ENCODE assay signal across 8 mouse cellular contexts in genomic region chr15:8279320-8279779, GRCm38 (mm10).
A peak's percentile ranks its signal among the peaks of the same experiment; 100 is the strongest.
DNase-seq lines count a peak whose midpoint lies in the region; ATAC-seq and TF ChIP-seq lines count a peak whose summit lies in the region.

No protein-coding gene starts in this region.

- H3K4me3 ChIP-seq in layer of hippocampus, adult 2 months = peak overlapping the region; percentile 34; the same call in 1 of the 2 replicates
- H3K4me3 ChIP-seq in forebrain, embryonic 10.5 days = peak overlapping the region; percentile 43
- H3K4me3 ChIP-seq in hindbrain, embryonic 14.5 days (replicated peaks; ENCODE audit: low read length) = peak overlapping the region; percentile 23
- H3K4me3 ChIP-seq in liver, adult 2 months (ENCODE audit: insufficient read depth, low read depth, low read length) = peak overlapping the region; percentile 52
- H3K4me3 ChIP-seq in midbrain, embryonic 16.5 days (ENCODE audit: low read depth, low read length) = peak overlapping the region; percentile 28
- peak overlapping the region; percentile 75 for H3K4me3 ChIP-seq in thymus, adult 2 months (ENCODE audit: control insufficient read depth, insufficient read depth, low read length)

- no peak for TF ChIP-seq CTCF in layer of hippocampus, adult 2 months (conservative IDR thresholded peaks at IDR 0.05)
- no peak for TF ChIP-seq CTCF in liver, adult 2 months (IDR thresholded peaks at IDR 0.05; ENCODE audit: low read depth, low read length)
- 0 out of 2 replicates have a peak, but pooled peaks have one; percentile 15 for TF ChIP-seq CTCF in thymus, adult 2 months (IDR thresholded peaks at IDR 0.05; ENCODE audit: borderline replicate concordance, control insufficient read depth, extremely low read depth, insufficient read depth, low read length, poor library complexity)

- H3K9me3 ChIP-seq in forebrain, embryonic 10.5 days = peaks cover 11% of the 10 kb centered on the region; the same call in 1 of the 2 replicates
- H3K9me3 ChIP-seq in hindbrain, embryonic 14.5 days (ENCODE audit: control insufficient read depth, low read length) = no peaks in the 10 kb centered on the region
- no peaks in the 10 kb centered on the region for H3K9me3 ChIP-seq in midbrain, embryonic 16.5 days (replicated peaks; ENCODE audit: control insufficient read depth, low read length, poor library complexity, severe bottlenecking)

- H3K9ac ChIP-seq in hindbrain, embryonic 14.5 days = no peak overlapping the region
- peak overlapping the region; percentile 49 for H3K9ac ChIP-seq in liver, adult 2 months (ENCODE audit: low read depth, low read length)
- no peak overlapping the region for H3K9ac ChIP-seq in midbrain, embryonic 16.5 days (ENCODE audit: low read depth, low read length)

- H3K36me3 ChIP-seq in forebrain, embryonic 10.5 days (replicated peaks) = 0 out of 2 replicates have a peak, but pooled peaks cover 7% of the 10 kb centered on the region
- H3K36me3 ChIP-seq in hindbrain, embryonic 14.5 days (replicated peaks; ENCODE audit: control insufficient read depth, insufficient read depth) = no peaks in the 10 kb centered on the region
- H3K36me3 ChIP-seq in liver, adult 2 months (ENCODE audit: control insufficient read depth, insufficient read depth, low read length) = no peaks in the 10 kb centered on the region
- H3K36me3 ChIP-seq in midbrain, embryonic 16.5 days (ENCODE audit: control insufficient read depth, insufficient read depth, low read length) = no peaks in the 10 kb centered on the region
- H3K36me3 ChIP-seq in thymus, adult 2 months (ENCODE audit: control insufficient read depth, insufficient read depth, low read length) = no peaks in the 10 kb centered on the region

- DNase-seq in layer of hippocampus, adult 2 months (ENCODE audit: low spot score in 2 of 2) = no peak
- DNase-seq in layer of hippocampus, adult 8-10 months (ENCODE audit: low spot score in 2 of 2) = no peak
- DNase-seq in forebrain, embryonic 10.5 days (ENCODE audit: extremely low spot score, low spot score) = peak; percentile 32
- no peak for DNase-seq in hindbrain, embryonic 14.5 days (ENCODE audit: low spot score)
- no peak for DNase-seq in liver, adult 2 months (ENCODE audit: extremely low read depth, low read depth, low spot score)
- DNase-seq in thymus, adult 2 months = peak; percentile 51
- no peak for DNase-seq in cerebellum, adult 11-12 months

- no peaks in the 10 kb centered on the region for H3K79me2 ChIP-seq in liver, adult 2 months (ENCODE audit: control insufficient read depth, insufficient read depth, low read length)

- ATAC-seq in hindbrain, embryonic 14.5 days (ENCODE audit: low FRiP score) = no peak
- ATAC-seq in midbrain, embryonic 16.5 days = no peak

- H3K4me2 ChIP-seq in hindbrain, embryonic 14.5 days (replicated peaks) = peak overlapping the region; percentile 52
- peak overlapping the region; percentile 54 for H3K4me2 ChIP-seq in midbrain, embryonic 16.5 days (ENCODE audit: low read length)

- no peaks in the 10 kb centered on the region for H3K27me3 ChIP-seq in forebrain, embryonic 10.5 days (ENCODE audit: poor library complexity, severe bottlenecking)
- H3K27me3 ChIP-seq in hindbrain, embryonic 14.5 days (ENCODE audit: control insufficient read depth, insufficient read depth, low read length) = no peaks in the 10 kb centered on the region
- no peaks in the 10 kb centered on the region for H3K27me3 ChIP-seq in liver, adult 2 months (ENCODE audit: control insufficient read depth, insufficient read depth, low read length)
- no peaks in the 10 kb centered on the region for H3K27me3 ChIP-seq in midbrain, embryonic 16.5 days (ENCODE audit: control insufficient read depth, insufficient read depth, low read depth, low read length)
- no peaks in the 10 kb centered on the region for H3K27me3 ChIP-seq in thymus, adult 2 months (ENCODE audit: control insufficient read depth, insufficient read depth, low read length)

- no peak overlapping the region for H3K27ac ChIP-seq in layer of hippocampus, adult 2 months
- H3K27ac ChIP-seq in forebrain, embryonic 10.5 days = peak overlapping the region; percentile 76
- no peak overlapping the region for H3K27ac ChIP-seq in hindbrain, embryonic 14.5 days
- H3K27ac ChIP-seq in liver, adult 2 months (replicated peaks; ENCODE audit: insufficient read depth, low read depth, low read length) = no peak overlapping the region
- no peak overlapping the region for H3K27ac ChIP-seq in midbrain, embryonic 16.5 days (ENCODE audit: low read length)
- peak overlapping the region; percentile 53; the same call in 1 of the 2 replicates for H3K27ac ChIP-seq in thymus, adult 2 months (ENCODE audit: control insufficient read depth, insufficient read depth, low read length)

- peaks cover 10% of the 10 kb centered on the region for H3K4me1 ChIP-seq in forebrain, embryonic 10.5 days
- no peaks in the 10 kb centered on the region for H3K4me1 ChIP-seq in hindbrain, embryonic 14.5 days (replicated peaks; ENCODE audit: control insufficient read depth, insufficient read depth, low read length)
- no peaks in the 10 kb centered on the region for H3K4me1 ChIP-seq in liver, adult 2 months (ENCODE audit: control insufficient read depth, insufficient read depth, low read length)
- no peaks in the 10 kb centered on the region for H3K4me1 ChIP-seq in midbrain, embryonic 16.5 days (ENCODE audit: control insufficient read depth, insufficient read depth, low read length)
- H3K4me1 ChIP-seq in thymus, adult 2 months (replicated peaks; ENCODE audit: control insufficient read depth, insufficient read depth, low read length) = peaks cover 3% of the 10 kb centered on the region; the same call in 1 of the 2 replicates

- WGBS in forebrain, embryonic 10.5 days = 40% methylated on average over 17 of the region's 17 CpGs
- 33% methylated on average over 17 of the region's 17 CpGs for WGBS in hindbrain, embryonic 14.5 days
- WGBS in liver, adult 2 months = 50% methylated on average over 17 of the region's 17 CpGs
- WGBS in midbrain, embryonic 16.5 days = 25% methylated on average over 11 of the region's 17 CpGs
- 17% methylated on average over 17 of the region's 17 CpGs for WGBS in thymus, adult 2 months

- no peak for TF ChIP-seq POLR2A in liver, adult 2 months (IDR thresholded peaks at IDR 0.05; ENCODE audit: extremely low read depth, insufficient read depth, low read length)
- TF ChIP-seq POLR2A in thymus, adult 2 months (IDR thresholded peaks at IDR 0.05; ENCODE audit: control insufficient read depth, extremely low read depth, insufficient read depth, low read length, poor library complexity) = no peak

Comparison
In these comparisons a context has a peak if more than half of its experiments do, and no peak if none do; other contexts are left out.
1. DNase-seq: peak in forebrain, embryonic 10.5 days (single experiment) and thymus, adult 2 months (single experiment); none in layer of hippocampus, adult 2 months (0 of 2), layer of hippocampus, adult 8-10 months (0 of 2), hindbrain, embryonic 14.5 days (single experiment), liver, adult 2 months (single experiment) and cerebellum, adult 11-12 months (single experiment).
2. H3K27ac ChIP-seq: peak in forebrain, embryonic 10.5 days (single experiment) and thymus, adult 2 months (single experiment); none in layer of hippocampus, adult 2 months (single experiment), hindbrain, embryonic 14.5 days (single experiment), liver, adult 2 months (single experiment) and midbrain, embryonic 16.5 days (single experiment).
3. H3K4me3 ChIP-seq: peak in every context shown above with its lines; median percentile 75 in thymus, adult 2 months; 52 in liver, adult 2 months; 43 in forebrain, embryonic 10.5 days; 34 in layer of hippocampus, adult 2 months; 28 in midbrain, embryonic 16.5 days; 23 in hindbrain, embryonic 14.5 days.